Mouse (Mus musculus): ENCODE measurements at regions not wholly inside any gene's neighbourhood (a gene's known extent, or its start where the extent isn't known, plus 50 kb on each side); places are given as distances from the start of the nearest gene placed in this dataset.

DNA sequence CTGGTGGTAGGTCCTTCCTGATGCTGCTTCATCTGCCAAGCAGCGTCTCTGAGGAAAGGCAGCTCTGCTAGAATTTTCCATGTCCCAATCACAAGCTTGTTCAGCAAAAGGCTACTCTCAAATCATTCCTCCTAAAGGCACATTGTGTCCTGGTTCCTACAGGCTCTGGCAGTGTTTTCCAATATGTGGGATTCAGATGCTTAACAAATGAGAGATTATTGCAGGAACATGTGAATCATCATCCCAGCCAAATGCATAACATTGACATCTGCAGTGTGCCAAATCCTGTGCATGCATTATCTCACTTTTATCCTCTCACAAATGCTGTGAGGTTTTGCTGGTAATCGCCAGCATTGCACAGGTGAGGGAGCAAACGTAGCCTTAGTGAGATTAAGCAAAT lies 53.3 kb upstream of the Hmgn3 start:
- ATAC-seq (ENCODE audit: low FRiP score, low read depth), result no peak
- no peak overlapping the region for H3K27ac ChIP-seq
- no peak overlapping the region for H3K4me3 ChIP-seq
- H3K4me1 ChIP-seq, result peaks cover 19% of the 10 kb centered on the region
- no peaks in the 10 kb centered on the region for H3K9me3 ChIP-seq
- H3K4me2 ChIP-seq (replicated peaks), result no peak overlapping the region
- H3K36me3 ChIP-seq, result no peaks in the 10 kb centered on the region
- 87% methylated on average over 3 of the region's 3 CpGs for WGBS
- no peaks in the 10 kb centered on the region for H3K27me3 ChIP-seq
- H3K9ac ChIP-seq, result no peak overlapping the region

DNA sequence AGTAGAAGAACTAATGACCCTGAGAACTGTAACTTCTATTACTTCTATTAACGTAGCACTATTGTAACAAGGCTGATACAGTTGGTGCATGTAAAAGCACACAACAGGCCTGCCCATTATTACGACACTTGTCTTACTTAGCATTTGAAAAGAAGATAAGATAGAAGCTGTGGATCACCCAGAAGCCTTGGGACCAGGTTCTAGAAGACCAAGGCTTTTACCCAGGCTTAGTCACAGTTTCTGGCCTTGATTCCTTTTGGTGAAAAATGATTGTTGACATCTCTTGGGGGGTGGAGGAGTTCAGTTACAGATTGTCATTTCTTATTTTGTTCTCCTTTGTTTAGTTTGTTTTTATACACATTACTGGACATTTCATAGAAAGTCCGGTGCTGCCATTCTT lies 52.7 kb upstream of the Hmgn3 start:
- Histone ChIP-seq H3K9me3 (no peaks in the 10 kb centered on the region), H3K9ac (no peak overlapping the region), H3K4me2 (replicated peaks) (no peak overlapping the region), H3K27me3 (no peaks in the 10 kb centered on the region), H3K36me3 (no peaks in the 10 kb centered on the region), H3K4me1 (peaks cover 25% of the 10 kb centered on the region), H3K4me3 (no peak overlapping the region), H3K27ac (no peak overlapping the region)
- ATAC-seq (ENCODE audit: low FRiP score, low read depth), result no peak
- 91% methylated on average over 3 of the region's 3 CpGs for WGBS

GRCm38 (mm10) chr9:83197013-83197412 lies 50.5 kb upstream of the Hmgn3 start:
- no peak for ATAC-seq (ENCODE audit: low FRiP score, low read depth)
- Histone ChIP-seq H3K9me3 (no peaks in the 10 kb centered on the region), H3K4me1 (peaks cover 26% of the 10 kb centered on the region), H3K27me3 (no peaks in the 10 kb centered on the region), H3K27ac (no peak overlapping the region), H3K4me3 (no peak overlapping the region), H3K36me3 (no peaks in the 10 kb centered on the region), H3K4me2 (replicated peaks) (no peak overlapping the region), H3K9ac (no peak overlapping the region)
- 60% methylated on average over 5 of the region's 5 CpGs for WGBS
